Mouse (Mus musculus) heart, postnatal 0 days (tissue): ENCODE measurements at regions not wholly inside any gene's neighbourhood (a gene's known extent, or its start where the extent isn't known, plus 50 kb on each side); places are given as distances from the start of the nearest gene placed in this dataset.

Experiments
- ATAC-seq: fragments of 200-750 bp; cut with Nextera tagmentation; 2 replicates; pipeline ENCODE4 v1.8.0; 2017; ENCODE audit warnings: low read depth, moderate number of reproducible peaks, moderate library complexity; ENCODE audit not compliant: insufficient read depth
- DNase-seq: peaks from one replicate; pipeline ENCODE4 v3.0.0-alpha.2; 2016; ENCODE audit warnings: low spot score
- H3K27ac ChIP-seq: fragments of 300-500 bp; sonication (generic); 2 replicates; pipeline ENCODE4 v1.5.1; 2014; ENCODE audit warnings: low read depth, mild to moderate bottlenecking
- H3K27me3 ChIP-seq: fragments of 300-500 bp; sonication (generic); 2 replicates; pipeline ENCODE4 v1.6.1; 2014; ENCODE audit warnings: low read length, mixed read lengths; ENCODE audit not compliant: control insufficient read depth, insufficient read depth
- H3K36me3 ChIP-seq: fragments of 300-500 bp; sonication (generic); replicated peaks from 2 replicates; pipeline ENCODE4 v1.6.1; 2014; ENCODE audit warnings: low read length, mixed read lengths; ENCODE audit not compliant: control insufficient read depth, insufficient read depth
- H3K4me1 ChIP-seq: fragments of 300-500 bp; sonication (generic); 2 replicates; pipeline ENCODE4 v1.6.1; 2014; ENCODE audit warnings: antibody characterized with exemption; ENCODE audit not compliant: control insufficient read depth, insufficient read depth
- H3K4me2 ChIP-seq: fragments of 300-500 bp; sonication (generic); 2 replicates; pipeline ENCODE4 v1.6.1; 2014; ENCODE audit warnings: low read depth, mild to moderate bottlenecking, low read length, moderate library complexity
- H3K4me3 ChIP-seq: fragments of 300-500 bp; sonication (generic); 2 replicates; pipeline ENCODE4 v1.5.1; 2014; ENCODE audit warnings: low read depth, low read length
- H3K9ac ChIP-seq: fragments of 300-500 bp; sonication (generic); replicated peaks from 2 replicates; pipeline ENCODE4 v1.6.1; 2014; ENCODE audit warnings: low read depth, low read length, mixed read lengths
- H3K9me3 ChIP-seq: fragments of 300-500 bp; sonication (generic); replicated peaks from 2 replicates; pipeline ENCODE4 v1.6.1; 2016; ENCODE audit warnings: low read length; ENCODE audit not compliant: control insufficient read depth
- CTCF ChIP-seq: IDR thresholded peaks from 2 replicates; pipeline ENCODE4 v1.5.1; 2016; ENCODE audit warnings: antibody characterized with exemption, control low read depth, low read depth
- EP300 ChIP-seq: IDR thresholded peaks from 2 replicates; pipeline ENCODE4 v1.6.1; 2016; ENCODE audit warnings: antibody characterized with exemption, low read depth
- WGBS: fragments of 180-500 bp; shearing (Covaris S2); extraction: QIAGEN DNeasy Blood & Tissue Kit; methylation state at CpG from one replicate; pipeline ENCODE4 v1.1.7; 2014; 5-methylcytosine and 5-hydroxymethylcytosine counted together

DNA sequence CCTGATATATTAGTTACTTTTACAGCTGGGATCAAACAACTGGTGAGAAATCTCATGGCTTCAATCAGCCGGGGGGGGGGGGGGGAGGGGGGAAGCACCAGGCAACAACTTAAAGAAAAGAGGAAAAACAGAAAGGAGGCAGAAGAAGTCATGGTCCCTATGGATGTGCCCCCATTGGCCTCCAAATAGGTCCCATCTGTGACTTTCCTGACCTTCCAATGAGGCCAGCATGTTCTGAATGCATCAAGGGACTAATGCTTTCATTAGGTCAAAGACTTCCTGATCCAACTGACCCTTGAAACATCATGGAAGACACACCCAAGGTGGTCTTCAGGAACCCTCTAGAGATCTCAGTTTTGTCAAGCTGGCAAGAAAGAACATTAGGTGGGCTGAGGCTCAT lies 162.5 kb upstream of the Runx1 start:
- TF ChIP-seq EP300 (no peak), CTCF (no peak)
- Histone ChIP-seq H3K36me3 (no peaks in the 10 kb centered on the region), H3K27ac (no peak overlapping the region), H3K9me3 (no peaks in the 10 kb centered on the region), H3K9ac (no peak overlapping the region), H3K4me3 (no peak overlapping the region), H3K4me2 (no peak overlapping the region), H3K27me3 (no peaks in the 10 kb centered on the region), H3K4me1 (no peaks in the 10 kb centered on the region)
- 67% methylated on average over 1 of the region's 1 CpGs for WGBS
- ATAC-seq (no peak), DNase-seq (no peak)

- WGBS, result 78% methylated on average over 3 of the region's 3 CpGs
- TF ChIP-seq EP300, result no peak
- TF ChIP-seq CTCF, result peak; percentile 23; the same call in 1 of the 2 replicates
- no peak overlapping the region for H3K9ac ChIP-seq
- no peaks in the 10 kb centered on the region for H3K9me3 ChIP-seq
- no peaks in the 10 kb centered on the region for H3K36me3 ChIP-seq
- no peak overlapping the region for H3K4me3 ChIP-seq
- H3K27me3 ChIP-seq, result no peaks in the 10 kb centered on the region
- H3K4me2 ChIP-seq, result no peak overlapping the region
- ATAC-seq (no peak), DNase-seq (no peak)
- H3K27ac ChIP-seq, result no peak overlapping the region
- H3K4me1 ChIP-seq, result no peaks in the 10 kb centered on the region
Observed at GRCm38 (mm10) chr16:92988000-92988399, 162.1 kb upstream of the Runx1 start.

DNA sequence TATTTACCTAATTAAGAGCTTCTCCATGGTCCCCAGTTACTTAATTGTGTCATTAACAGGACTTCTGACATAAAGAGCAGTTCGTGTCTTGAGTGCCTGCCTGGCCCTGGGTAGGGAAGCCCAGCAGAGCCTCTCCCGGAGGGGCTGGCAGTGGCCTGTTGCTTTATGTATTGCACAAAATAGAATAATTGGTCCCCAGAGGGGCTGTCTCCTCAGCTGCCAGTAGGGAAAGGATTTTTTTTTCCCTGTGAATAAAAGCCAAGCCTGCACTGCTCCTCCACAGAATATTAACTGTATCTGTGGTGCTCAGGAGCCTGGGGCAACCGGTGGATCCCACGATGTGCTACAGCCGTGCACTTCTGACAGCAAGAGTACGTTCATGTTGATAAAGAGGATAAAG lies 159.8 kb upstream of the Runx1 start:
- no peak overlapping the region for H3K4me2 ChIP-seq
- no peak overlapping the region for H3K4me3 ChIP-seq
- no peaks in the 10 kb centered on the region for H3K4me1 ChIP-seq
- DNase-seq, result no peak
- no peak overlapping the region for H3K27ac ChIP-seq
- no peak for ATAC-seq
- no peaks in the 10 kb centered on the region for H3K27me3 ChIP-seq
- WGBS, result 67% methylated on average over 6 of the region's 6 CpGs
- TF ChIP-seq EP300, result no peak
- TF ChIP-seq CTCF, result no peak
- no peaks in the 10 kb centered on the region for H3K36me3 ChIP-seq
- H3K9ac ChIP-seq, result no peak overlapping the region
- H3K9me3 ChIP-seq, result no peaks in the 10 kb centered on the region

GRCm38 (mm10) chr16:92982934-92983333 lies 157.0 kb upstream of the Runx1 start:
- no peaks in the 10 kb centered on the region for H3K9me3 ChIP-seq
- TF ChIP-seq CTCF, result no peak
- TF ChIP-seq EP300, result no peak
- H3K4me2 ChIP-seq, result no peak overlapping the region
- WGBS, result 88% methylated on average over 7 of the region's 7 CpGs
- no peaks in the 10 kb centered on the region for H3K36me3 ChIP-seq
- no peak overlapping the region for H3K27ac ChIP-seq
- H3K4me1 ChIP-seq, result no peaks in the 10 kb centered on the region
- H3K9ac ChIP-seq, result no peak overlapping the region
- no peaks in the 10 kb centered on the region for H3K27me3 ChIP-seq
- H3K4me3 ChIP-seq, result no peak overlapping the region
- DNase-seq (no peak), ATAC-seq (no peak)

DNA sequence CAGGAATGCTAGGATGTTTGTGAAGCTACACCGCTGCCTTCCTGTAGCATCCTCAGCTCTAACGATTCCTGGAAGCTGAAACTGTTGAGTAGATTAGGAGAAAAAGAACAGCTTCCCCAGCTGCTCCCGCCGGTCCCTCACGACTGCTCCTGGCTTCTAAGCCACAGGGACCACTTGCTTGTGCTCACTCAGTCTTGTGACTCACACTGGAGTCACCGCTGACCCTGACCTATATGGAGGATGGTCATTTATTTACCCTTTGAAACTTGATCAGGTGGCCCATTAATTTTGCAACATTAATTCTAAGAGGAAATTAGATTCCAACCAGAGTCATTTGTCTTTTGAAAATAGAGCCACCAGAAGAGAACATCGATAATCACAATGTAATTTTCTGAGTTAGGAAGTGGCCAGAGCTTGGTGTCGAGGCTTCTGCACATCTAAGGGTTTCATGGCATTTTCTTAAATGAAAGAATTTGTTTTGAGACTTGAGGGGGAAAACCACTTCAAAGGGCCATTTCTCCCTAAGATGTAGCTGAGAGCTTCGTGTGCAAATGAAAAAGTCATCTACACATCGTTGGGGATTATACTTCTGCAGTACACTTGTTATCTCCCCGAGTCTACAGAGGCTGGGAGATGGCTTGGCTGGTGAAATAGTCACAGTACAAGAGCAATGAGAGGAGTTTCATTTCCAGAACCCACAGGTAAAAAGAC lies 153.8 kb upstream of the Runx1 start:
- H3K9me3 ChIP-seq, result no peaks in the 10 kb centered on the region
- H3K27me3 ChIP-seq, result 0 out of 2 replicates have a peak, but pooled peaks cover 3% of the 10 kb centered on the region
- H3K36me3 ChIP-seq, result no peaks in the 10 kb centered on the region
- no peaks in the 10 kb centered on the region for H3K4me1 ChIP-seq
- no peak overlapping the region for H3K27ac ChIP-seq
- no peak overlapping the region for H3K9ac ChIP-seq
- no peak for DNase-seq
- TF ChIP-seq EP300 (no peak), CTCF (no peak)
- ATAC-seq, result no peak
- H3K4me3 ChIP-seq, result no peak overlapping the region
- H3K4me2 ChIP-seq, result no peak overlapping the region
- WGBS, result 65% methylated on average over 11 of the region's 11 CpGs

DNA sequence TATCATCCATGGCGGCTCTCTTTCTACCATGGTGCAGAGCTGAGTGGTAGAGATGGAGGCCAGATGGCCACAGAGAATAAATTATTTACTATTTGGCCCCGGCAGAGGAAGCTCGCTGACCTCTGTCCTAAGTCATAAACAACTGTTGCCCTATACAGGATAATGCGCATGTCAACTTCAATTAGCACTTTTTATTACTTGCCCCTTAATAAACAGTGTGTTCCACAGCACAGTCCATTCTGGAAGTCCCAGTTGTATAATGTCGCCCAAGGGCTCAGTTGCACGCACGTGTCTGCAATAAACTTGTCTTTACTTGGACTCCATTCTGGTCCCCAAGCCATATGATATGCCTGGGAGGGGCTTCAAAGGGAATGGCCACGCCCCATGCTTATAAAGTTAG lies 150.1 kb upstream of the Runx1 start:
- H3K36me3 ChIP-seq, result no peaks in the 10 kb centered on the region
- DNase-seq, result no peak
- WGBS, result 88% methylated on average over 8 of the region's 8 CpGs
- H3K4me2 ChIP-seq, result no peak overlapping the region
- no peak overlapping the region for H3K27ac ChIP-seq
- no peaks in the 10 kb centered on the region for H3K4me1 ChIP-seq
- H3K4me3 ChIP-seq, result no peak overlapping the region
- TF ChIP-seq EP300 (no peak), CTCF (no peak)
- no peaks in the 10 kb centered on the region for H3K9me3 ChIP-seq
- no peak for ATAC-seq
- 0 out of 2 replicates have a peak, but pooled peaks cover 3% of the 10 kb centered on the region for H3K27me3 ChIP-seq
- no peak overlapping the region for H3K9ac ChIP-seq
